Mouse (Mus musculus) layer of hippocampus, adult 18-20 months (tissue): ENCODE data around the gene Prickle1. TPM values are rescaled to one million over a fixed set of nuclear protein-coding genes. Genes with fewer than 3 reads are reported as not detected.

Experiments
- DNase-seq, 2 experiments: peaks; one replicate each; pipeline ENCODE4 v3.0.0; 2022; ENCODE audit warnings: low spot score in 2 of 2
- total RNA-seq, 2 experiments: library from RNA; stranded (reverse); gene quantifications; 2 replicates each; pipeline ENCODE4 v1.2.3; 2021

Gene Prickle1
- total RNA-seq, 2 experiments from 2014 or later: 74.6 to 76.6 TPM

DNA sequence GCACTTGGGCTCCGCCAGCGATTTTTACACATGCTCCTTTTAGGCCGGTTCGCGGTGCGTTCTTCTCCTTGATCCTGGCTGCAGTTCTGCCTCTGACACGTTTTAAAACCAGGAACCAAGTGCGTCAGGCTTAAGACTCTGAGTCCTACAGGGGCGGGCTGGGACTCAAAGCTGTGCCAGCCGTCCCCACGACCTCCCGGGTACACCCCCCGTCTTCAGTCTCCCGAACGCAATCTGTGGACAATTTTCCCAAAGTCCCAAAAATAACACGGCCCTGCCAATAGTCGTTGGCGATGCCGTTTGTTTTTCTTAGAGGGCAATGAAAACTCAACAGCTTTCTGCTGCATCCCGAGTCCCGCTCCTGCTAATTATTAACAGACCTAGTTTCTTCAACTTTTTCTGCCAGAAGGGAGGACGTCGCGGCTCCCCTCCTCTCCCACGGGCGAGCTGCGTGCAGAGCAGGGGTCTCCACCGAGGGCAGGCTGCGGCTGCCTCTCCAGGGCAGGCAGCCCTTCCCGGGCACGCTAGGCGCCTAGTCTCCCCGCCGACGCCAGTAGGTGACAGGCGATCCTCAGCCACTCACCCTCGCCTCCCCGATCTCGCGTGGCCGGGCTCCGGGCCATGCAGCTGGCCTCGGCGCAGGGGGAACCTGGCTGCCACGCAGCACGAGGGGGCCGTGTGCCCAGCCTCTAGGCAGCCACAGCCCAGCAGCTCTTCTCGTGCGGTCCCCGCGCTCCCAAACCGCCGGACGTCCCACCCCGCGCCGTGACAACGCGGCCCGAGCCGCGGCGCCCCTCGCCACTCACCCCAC, 598 bp downstream of the Prickle1 start:
- peak; percentile 30 to 55 for DNase-seq

DNA sequence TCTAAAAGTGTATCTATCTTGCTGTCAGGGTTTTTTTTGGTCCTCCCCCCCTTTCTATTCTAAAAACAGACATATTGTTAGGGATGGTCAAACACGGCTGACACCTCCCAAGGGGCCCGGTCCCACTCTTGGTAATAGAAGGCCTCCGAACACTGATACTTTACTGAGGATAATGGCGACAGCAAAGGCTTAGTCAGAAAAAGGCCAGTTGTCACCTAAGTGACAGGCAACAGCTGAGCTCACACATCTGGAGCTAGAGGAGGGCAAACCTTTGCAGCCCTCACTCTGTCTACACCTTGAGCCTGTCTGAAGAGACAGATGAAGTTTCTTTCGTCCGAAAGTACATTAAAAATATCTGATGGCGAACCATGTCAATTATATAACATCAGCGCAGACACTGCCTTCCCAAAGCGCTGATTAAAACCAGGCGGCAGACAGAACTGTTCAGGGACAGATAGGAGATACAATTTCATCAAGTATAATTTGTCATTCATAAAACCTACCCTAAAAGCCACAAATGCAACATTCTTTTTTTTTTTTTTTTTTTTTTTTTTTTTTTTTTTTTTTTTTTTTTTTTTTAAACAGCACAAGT, 1.3 kb downstream of the Prickle1 start:
- peak in 1 of 2 experiments; percentile 54 for DNase-seq

DNA sequence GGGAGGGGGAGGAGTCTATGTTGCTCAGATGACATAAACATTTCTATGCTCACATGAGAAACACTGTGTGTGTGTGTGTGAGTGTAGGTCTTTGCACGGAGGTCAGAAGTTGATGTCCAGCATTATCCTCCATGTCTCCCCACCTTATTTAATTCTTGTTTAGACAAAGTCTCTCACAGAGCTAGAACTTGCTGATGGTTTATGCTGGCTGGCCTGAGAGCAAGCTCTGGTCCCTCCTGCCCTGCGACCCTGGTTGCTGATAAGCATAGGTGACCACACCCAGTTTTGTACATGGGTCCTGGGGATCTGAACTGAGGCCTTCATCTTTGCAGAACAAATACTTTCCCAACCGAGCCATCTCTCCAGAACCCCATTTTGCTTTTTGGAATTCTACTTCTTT, 3.1 kb downstream of the Prickle1 start:
- no peak for DNase-seq

DNA sequence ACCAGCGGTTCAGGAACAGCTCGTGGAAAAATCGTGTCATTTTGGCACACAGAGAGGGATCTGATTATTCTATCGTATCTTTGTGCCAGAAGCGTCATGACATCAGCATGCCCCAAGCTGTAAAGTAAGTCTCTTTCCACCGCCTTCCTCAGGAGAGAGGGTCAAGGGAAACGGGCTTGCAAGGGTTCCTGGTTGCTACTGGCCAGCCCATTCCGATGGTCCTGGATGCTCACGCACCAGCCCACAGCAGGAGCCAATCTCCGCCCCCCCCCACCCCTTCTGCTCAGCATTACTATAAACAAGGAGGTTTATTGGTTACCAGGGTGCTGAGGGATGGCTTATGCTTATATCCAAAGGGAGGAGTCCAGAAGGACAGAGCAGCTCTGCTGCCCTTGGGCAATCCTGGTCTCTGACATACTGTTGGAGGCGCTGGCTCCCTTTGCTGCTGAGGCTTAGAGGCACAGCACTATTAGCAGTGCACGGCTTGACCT, 3.8 kb downstream of the Prickle1 start:
- no peak for DNase-seq

DNA sequence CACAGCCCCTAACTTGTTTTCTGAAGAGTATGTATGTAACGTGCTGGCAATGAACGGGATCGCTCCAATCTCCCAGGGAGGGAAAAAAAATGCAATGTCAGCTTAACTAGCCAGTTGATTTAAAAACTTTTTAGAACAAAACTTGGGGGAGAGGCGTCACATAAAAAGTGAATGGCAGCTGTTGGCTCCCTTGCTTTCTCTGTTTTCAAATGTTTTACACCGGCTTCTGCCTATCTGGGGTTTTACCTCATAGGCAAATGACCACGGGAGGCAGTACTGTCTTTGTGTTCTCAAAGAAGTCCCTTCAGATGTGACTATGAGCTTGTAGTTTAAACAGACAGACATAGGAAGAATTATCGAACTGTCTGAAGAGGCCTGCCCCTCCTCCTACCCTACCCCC, 4.3 kb downstream of the Prickle1 start:
- no peak for DNase-seq

DNA sequence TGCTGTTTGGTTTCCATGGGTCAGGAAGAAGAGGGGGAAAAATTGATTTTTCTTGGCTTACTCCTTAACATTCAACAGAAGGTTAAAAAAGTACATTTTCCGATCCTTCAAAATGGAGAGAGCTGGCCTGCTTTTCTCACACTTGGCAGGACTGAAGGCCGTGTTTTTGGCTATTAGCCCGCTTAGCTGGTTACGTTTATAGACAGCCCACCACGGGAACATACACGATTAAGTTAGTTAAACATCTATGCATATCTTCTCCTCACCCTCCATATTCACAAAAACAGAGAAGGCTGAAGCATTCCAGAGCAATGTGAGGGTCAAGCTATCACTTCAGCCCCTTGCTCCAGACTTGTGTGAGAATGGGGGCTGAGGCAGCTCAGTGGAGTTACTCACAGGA, 7.3 kb downstream of the Prickle1 start:
- DNase-seq: no peak

DNA sequence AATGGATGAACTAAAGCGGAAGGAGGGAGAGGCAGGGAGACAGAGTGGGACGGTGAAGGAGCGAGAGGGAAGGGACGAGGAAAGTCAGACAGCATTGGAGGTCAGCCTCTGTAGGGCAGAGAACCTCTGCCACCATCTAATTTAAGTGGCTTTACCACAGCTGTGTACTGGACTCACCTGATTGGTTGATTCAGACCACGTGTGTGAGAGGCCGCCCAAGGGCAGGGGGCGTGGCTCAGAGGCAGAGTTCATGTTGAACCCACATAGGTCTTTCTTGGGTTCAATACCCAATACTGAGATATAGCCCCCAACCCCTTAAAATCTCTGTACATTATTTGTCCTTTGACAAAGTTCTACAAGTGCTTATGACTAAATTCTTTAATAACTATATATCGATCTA, 8.0 kb downstream of the Prickle1 start:
- no peak for DNase-seq

DNA sequence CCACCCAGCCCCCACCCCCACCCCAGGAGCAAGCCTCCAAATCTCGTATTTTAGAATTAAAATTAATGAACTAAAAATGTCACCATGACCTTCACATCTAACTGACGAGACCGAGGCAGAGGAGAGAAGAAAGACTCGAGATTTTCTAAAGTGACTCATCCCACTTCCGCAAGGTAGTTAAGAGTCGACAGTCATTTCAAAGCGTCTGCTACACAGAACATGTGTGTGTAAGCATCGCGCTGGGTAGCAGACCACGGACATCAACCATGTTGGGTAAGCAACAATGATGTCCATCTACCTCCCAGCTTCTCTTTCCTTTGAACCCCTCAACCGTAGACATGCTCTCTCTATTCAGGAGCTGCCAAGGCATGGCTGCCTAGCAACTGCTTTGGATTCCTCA, 12.6 kb downstream of the Prickle1 start:
- no peak for DNase-seq

DNA sequence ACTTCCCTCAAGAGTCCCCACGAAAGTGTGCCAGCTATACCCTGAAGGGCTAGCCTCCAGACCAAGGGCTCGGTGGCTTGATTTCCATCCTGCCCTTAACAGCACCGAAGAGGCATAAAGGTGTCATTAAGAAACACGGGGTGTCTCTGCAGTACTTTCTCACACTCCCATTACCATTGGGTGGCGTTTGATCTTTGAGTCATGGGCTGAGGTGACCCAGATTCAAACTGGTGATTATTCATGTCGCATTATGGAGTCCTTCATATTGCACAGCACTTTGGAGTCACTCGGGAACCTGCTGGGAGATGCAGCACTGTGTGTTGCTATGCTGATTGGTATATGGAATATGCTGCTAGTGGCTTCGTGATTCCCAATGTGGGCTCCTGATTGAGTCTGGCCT, 14.0 kb downstream of the Prickle1 start:
- DNase-seq: no peak

DNA sequence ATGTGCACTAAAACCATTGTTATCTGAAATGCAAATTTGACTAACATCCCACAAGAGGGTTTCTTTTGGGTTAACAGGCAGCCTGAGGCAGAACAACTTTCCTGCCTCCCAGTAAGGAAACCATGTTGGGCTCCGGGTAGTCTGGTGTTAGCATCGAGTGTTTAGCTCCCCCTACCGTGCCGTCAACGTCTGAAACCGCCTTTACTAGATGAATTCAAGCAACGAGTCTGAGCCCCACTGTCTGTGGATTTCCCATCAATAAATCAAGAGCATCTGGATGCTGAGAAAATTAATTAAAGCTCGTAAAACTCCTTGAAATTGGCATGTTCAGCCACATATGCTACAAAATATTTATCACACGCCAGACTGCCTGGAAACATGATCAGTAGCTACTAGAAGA, 15.8 kb downstream of the Prickle1 start:
- DNase-seq: peak; percentile 43 to 75

DNA sequence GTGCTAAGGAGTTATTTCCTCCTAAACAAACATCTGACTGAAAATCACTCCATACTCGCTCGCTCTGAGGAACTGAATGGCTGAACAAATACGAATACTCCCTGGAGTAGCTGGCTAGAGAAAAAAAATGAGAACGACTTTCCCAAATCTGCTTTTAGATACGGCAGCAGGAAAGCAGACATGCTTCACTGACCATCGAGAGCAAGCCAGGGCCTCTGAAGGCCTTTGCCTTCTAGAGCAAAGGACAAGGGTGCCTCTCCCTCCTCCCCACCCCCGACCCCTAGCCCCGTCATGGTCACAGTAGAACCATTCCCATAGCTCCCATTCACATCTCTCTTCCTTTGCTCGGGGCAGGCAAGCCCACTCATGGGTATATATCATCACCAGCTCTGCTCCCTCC, 16.6 kb downstream of the Prickle1 start:
- DNase-seq: no peak

DNA sequence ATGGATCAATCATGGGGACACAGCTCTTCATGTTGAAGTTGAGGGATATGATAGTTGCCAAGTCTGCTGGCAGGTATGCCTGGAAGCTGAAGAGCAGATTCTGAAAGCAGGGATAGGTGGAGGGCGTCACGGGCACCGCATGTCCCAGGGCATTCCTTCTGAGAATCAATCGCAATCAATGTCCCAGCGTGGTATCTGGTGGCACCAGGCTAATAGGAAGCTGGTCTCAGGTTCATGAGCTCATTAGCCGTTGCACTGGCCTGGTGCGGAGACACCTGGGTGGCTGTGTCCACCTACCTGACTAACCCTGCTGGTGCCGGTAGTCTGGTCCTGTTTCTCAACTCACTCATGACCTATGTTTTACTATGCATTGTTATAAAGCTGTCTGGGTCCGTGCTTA, 19.3 kb downstream of the Prickle1 start:
- no peak for DNase-seq

DNA sequence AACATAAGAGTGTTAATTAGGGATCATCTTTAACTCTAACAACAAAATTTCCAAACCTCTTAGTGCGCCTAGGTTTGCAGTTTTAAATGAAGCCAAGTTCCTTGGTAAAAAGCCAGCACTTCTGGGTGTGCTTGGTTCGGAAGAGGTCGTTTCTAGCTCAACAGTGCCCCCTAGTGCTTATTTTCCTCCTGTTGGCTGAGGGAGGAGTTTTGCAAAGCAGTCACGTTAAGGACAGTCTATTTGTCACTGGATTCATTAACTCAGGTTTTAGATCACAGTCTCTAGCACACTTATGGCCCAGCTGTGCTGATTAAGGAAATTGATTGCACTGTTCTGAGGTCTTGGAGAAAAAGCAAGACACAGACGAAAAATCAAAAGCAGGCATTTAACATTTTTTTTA, 19.8 kb downstream of the Prickle1 start:
- peak; percentile 52 to 87 for DNase-seq

DNA sequence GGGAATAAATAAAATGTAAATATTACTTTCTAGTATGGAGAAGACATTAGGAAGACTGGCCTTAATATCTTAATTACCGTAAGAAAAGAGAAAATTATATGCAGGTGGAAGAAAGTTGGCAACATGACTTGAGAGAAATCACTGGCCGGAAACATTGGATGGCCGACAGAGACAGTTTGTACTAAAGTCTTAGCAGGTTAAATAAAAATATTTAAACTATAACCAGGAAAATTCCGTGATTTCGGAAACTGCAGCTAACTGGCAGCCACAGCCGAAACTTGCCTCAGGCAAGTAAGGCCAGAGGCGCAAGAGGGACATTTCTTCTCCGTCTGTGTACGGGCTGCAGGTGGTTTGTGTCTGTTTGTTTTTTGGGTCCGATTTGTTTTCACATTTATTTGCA, 22.8 kb downstream of the Prickle1 start:
- DNase-seq: no peak

DNA sequence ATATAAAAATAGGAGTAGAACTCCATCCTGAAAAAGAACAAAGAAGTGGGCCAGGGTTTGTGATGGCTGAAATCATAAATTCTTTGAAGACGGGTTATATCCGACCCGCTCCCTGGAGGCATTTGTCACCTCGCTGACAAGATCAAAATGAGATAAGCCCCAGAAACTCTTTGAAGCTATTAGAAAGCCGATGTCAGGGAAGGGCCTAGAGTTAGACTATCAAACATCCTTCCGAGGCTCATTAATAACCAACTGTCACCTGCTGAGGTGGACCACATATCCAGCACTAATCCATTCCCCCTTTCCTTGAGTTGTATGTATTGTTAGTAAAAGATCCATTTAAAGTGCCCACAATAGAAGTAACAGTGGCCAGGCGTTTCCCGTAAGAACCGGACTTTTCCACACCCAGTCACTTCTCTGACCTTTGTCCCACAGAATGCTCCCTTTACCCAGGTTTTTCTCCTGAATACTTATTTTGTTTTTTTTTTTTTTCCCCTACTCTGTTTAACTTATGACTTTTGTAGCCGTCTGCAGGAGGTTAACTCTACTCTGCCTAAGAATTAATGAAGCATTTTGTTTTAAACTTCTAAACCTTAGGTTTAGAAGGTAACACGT, 24.7 kb downstream of the Prickle1 start:
- DNase-seq: no peak

DNA sequence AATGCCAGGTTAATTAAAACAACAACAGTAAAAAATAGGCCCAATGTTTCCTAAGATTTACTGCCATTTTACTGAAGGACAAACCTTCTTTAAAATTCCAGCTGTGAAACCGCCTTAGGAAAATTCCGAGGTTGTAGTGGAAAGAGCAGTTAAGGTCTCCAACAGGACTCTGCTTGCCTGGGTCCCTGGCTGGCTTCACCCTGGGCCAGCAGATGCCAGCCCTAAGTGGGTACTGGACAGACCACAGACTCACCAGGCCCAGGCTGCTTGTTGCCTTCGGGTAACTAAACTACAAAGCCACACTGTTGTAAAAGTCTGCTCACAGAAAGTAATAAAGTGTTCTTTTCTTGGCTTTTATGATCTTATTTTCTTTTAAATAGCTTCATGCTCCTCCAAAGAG, 26.8 kb downstream of the Prickle1 start:
- DNase-seq: no peak

DNA sequence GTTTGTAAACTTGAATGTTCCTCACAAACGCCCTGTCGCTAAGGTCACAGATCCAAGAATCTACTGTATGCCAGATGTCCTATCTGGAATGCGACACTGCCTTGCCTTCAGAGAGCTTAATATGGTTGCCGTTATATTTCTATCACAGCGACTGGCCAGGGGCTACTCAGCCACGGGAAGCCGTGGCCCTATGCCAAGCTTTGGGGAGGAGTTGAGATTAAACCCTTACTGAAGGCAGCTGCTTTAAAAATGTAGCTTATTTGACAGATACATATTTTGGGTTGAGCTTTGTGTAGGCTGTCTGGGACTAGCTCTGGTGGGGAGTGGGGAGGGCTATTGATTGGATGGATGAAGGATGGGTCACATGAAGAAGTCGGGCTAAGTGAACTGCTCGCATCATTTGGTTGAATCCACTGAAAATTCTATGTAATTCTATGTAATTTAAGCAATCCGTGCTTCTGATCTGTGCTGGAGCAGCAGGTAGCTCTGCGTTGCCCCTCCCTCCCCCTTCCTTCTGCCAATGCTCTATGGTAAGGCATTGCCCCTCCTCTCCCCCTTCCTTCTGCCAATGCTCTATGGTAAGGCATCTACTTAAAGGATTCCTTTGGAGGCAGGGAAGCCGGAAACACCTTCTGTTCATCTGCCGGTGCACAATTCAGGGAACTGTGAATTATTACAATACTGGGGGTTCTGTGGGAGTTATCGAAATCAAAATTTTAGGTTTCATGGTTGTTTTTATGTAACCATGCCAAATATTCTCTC, 28.0 kb downstream of the Prickle1 start:
- peak in 1 of 2 experiments; percentile 59 for DNase-seq

DNA sequence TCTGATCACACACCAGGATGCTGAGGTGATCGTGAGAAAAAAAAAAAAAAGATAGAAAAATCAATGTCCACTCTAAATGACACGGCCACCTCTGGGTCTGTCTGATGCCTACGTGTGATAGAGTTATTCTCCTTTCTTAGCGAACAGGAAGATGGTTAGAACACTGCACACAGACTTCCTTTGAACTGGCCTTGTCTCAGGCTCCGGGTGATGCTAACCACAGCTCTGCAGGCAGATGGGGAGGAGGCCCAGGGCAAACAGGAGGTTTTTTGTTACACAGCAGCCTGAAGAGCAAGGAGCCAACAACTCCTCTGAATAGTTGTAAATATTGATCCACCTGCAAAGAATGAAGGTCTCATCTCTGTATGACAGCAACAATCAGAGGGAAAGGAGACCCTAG, 32.2 kb downstream of the Prickle1 start:
- no peak for DNase-seq

DNA sequence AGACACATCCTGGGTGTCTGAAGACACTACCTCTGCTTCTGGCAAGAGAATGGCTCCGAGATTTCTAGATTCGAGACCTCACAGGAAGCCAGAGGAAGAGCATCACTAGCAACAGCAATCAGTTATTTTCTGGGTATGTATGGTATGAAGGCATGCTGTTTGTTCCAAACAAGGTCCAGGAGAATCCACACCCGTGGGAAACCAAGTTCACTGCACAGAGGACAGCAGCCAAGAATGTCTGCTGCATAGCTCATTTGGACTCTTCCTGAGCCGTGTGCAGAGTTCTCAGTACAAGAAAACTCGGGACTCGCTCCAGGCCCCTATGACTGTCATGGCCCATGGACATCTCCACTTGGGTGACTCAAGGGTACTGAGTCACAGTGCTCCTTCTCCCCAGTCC, 34.2 kb downstream of the Prickle1 start:
- no peak for DNase-seq

DNA sequence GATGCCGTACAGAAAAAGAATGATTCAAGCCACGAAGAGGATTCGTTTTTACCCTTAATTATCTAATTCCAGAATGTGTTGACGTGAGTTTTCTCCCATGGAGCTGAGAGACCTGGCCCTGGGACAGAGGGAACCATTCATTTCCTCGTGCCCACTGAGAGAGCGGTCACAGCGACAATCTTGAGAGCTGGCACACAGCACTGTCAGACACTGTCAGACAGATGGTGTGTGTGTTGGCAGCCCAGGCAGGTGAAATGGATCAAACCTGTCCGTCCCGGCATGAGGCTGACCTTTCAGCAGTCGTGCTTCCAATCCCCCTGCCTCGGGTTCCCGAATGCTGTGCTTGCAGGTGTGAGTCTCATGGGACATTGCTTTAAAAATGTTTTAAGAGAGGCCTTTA, 37.3 kb downstream of the Prickle1 start:
- no peak for DNase-seq

DNA sequence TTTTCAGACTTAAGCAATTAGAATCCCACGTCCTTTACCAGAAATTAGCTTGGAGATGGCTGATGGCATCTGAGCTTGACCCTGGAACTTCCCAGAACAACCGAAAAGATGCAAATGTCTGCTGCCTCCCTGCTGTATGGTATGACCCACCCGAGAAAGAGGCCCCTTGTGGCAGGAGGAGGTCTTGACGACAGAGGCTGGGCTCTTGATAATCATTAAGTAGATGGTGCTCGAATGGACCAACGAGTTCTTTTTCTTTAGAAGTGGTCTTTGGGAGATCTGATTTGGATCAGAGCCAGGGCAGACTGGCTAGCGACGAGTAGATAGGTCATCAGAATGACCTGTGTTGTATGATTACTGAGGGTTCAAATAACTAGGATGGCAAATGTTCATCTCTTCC, 40.0 kb downstream of the Prickle1 start:
- DNase-seq: no peak
